Mouse (Mus musculus): Measurements from ENCODE around the gene Gm11437.

Gm11437 gene

DNA sequence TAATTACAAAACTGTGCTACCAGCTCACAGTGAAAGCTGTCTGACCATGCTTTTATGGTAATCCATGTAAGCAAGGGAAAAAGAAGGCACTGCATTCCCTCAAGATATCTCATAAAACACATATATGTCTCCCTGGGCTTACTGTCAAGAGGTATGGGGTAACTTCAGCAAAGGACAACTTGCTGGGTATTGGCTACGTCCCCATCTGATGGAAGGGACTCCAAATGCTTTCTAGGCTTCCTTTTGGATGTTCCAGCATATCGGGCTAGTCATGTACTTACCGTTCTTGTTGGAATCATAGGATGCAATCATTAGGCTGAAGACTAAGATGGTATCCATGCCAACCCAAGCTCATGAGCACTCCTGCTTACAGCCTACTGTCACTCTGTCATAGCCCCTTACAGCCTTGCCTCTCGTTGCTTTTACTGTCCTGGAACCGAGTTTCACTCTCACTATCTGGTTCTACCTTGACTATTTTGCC, at the start of gene Gm11437:
Gm11437 (minus strand) TSS at position 431 of the 481 bp plus-strand sequence.
- no peak for DNase-seq (ENCODE audit: low spot score in 2 of 2)

DNA sequence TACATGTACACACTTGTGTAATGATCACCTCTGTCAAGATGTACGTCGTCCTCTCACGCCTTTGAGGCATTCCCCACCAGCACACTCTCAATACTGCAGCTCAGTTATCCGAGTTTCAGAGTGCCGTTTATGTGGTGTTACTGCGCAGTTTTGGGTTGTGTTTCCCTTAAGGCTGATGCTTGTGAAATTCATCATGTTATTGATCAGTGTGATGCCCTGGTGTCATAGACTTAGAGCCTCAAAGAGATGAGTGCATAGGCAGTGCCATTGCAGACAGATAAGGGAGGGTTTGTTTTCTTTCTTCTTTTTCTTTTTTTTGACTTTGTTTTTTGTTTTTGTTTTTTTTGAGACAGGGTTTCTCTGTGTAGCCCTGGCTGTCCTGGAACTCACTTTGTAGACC, 43.6 kb upstream of the Gm11437 start:
- DNase-seq (ENCODE audit: low spot score in 2 of 2): no peak

DNA sequence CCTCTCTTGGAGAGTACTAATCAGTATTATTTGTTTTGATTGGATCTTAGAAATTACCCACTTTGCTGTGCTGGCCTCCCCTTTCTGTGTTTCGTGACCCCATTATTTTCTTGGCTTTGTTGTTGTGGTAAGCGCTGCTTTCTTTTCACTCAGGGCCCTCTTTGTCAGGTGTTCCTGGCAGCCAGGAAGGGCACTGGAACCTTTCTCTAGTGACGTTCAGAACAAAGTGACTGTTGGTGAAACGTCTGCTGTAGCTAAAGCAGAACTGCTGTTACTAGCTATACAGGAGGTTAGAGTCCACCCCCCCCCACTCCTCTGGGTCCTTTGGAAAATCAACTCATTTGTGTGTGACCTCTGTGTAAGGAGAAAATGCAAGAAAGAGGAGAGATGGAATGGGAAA, 38.5 kb upstream of the Gm11437 start:
- no peak for DNase-seq (ENCODE audit: low spot score in 2 of 2)

DNA sequence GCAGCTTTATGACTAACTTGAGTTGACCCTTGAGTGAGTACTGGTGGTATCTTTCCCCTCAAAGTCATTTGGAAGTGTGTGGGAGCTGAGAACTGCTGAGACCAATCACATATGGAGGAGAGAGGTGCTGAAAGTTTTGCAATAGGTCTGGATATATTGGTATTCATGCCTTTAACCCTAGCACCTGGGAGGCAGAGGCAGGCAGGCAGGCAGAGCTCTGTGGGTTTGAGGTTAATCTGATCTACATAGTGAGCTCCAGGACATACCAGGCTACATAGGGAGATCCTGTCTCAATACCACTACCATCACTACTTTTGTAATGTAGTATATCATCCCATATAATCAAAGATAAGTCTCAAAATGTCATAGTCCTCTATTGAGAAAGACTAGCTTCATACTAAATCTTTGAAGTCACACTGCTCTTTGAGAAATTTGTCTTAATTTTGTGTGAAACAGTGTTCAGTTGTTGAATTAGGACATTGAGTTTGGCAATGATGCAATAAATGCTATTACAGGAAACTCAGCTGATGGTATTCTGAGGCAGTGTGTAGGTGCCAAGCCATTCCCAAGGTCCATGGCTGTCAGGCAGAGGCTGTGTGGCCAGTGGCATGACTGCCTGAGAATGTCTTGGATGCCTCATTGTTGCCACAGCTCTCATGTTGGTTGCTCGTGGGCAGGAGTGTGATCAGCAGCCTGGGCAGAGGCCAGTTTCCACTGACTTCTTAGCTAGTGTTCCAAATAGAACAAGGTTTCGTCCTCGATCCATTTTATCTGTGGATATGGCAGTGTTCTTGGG, 30.5 kb upstream of the Gm11437 start:
- no peak for DNase-seq (ENCODE audit: low spot score in 2 of 2)

DNA sequence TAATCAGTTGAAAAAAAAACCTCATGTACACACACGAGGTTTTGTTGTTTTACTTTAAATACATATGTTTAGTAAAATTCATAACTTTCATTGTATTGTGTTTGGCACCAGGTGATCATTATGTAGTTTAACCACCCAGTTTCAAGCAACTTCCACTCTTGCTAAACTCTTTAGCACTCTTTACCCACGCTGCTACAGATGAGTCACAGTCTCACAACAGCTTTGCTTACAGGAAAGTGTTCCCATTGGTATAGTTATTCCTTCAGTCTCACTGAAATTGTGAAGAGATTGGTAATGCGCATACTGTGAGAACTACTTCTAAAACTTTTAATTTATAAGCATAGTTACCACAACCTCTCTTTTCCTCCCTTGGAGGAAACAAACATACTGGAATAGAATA, 27.5 kb upstream of the Gm11437 start:
- DNase-seq (ENCODE audit: low spot score in 2 of 2): no peak

DNA sequence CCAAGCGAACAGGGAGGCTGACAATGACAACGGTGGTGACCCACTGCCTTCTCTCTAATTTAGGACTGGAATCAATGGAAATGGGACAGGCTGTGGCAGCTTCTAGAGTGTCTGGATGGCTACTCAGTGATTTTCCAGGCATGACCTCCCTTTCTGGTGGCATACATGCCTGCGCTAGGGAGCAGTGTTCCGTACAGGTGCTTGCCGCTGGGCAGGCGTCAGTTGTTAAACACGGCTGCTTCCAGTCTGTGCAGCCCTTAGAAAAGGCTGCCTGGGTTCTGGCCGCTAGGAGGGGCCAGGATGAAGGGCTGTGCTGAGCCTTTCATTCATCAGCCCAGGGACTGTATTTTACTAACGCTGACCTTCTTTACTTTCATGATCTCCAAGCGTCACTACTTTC, 26.0 kb upstream of the Gm11437 start:
- DNase-seq (ENCODE audit: low spot score in 2 of 2): no peak

DNA sequence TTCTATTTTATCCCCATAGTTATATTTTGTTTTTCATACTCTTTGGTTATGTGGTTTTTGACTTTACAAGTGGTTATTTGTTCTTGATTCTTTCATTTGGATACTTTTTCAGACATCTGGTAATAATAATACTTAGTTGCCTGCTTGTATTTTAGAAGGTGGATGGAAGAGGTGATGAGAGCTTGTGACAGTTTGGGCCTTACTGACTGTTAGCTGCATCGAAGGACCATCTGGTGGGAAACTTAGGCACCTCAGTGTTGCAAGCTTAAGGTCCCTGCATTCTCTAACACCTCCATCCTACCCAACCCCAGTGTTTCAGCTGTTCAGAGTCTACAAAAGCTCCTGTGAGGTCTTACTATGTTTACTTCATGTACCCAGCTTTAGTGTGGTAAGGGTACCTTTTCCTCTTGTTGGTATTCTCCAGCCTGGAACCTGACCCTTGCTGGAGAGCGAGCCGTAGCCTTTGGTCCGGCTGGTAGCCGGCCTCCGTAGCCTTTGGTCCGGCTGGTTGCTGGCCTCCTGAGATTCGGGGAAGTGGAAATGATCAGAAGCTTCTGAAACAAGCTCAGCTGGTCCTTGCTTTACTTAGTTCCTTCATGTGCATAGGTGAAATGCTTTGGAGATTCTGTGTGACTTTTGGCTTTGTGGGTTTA, 23.4 kb upstream of the Gm11437 start:
- no peak for DNase-seq (ENCODE audit: low spot score in 2 of 2)

DNA sequence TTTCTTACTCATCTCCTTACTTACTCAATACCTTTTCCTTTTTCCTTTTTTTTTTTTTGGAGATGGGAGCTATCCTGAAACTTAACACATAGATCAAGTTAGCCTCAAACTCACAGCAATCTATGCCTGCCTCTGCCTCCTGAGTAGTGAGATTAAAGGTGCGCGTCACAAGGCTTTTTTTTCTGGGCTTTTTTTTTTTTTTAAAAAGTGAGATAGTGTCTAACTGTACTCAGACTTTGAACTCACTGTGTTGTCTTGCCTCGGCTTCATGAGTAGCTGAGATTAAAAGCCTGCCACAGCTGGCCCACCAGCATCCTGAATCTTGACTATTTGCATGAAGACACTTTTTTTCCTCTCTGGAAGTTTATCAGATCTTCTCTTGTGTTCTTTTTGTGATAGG, 21.3 kb upstream of the Gm11437 start:
- DNase-seq (ENCODE audit: low spot score in 2 of 2): no peak

DNA sequence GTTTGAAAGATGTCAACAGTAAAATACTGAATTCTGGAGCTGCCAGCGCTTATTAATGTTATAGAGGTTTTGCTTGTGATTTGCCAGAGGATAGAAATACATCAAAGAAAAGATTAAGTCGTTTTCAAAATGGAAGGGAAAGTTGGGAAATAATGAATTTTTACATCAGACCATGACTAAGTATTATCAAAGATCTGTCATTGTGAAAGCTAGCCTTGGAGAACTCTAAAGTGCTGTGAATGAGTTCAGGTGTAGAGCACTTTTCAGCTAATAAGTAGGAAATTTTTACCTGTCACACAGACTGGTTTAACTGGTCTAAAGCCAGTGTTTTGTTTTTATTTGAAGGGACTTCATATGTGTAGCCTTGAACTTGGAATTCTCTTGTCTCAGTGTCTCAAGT, 14.0 kb upstream of the Gm11437 start:
- DNase-seq (ENCODE audit: low spot score in 2 of 2): no peak

DNA sequence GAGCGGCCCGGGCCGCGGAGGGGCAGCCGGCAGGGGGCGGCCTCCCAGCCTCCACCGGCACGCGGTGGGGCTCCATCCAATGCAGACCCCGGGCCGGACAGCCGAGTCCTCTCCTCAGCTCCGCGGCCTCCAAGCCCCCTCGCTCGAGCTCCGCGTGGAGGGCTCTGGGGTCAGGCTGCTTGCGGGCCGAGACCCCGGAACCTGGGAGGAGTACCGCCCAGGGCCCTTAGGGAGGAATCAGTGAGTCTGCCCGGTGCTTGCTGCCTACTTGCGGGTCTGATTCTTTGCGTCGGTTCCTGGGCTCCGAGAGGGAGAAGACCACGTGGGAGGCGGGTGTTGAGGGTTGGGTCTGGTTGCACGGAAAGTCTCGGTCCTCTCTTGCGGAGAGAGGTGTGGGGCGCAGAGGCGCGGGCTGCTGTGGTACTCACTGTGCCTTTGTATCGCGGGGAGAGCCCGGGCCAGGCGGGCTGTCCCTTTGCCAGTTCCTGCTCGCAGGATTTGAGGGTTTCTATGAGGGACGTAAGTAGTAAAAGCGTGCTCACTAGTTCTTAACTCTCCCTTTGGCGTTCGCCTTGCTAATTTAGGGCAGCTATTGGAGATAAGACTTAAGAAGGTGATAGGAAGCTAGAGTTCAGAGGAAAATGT, 12.8 kb upstream of the Gm11437 start:
- peak; percentile 29 to 32 for DNase-seq (ENCODE audit: low spot score in 2 of 2)

DNA sequence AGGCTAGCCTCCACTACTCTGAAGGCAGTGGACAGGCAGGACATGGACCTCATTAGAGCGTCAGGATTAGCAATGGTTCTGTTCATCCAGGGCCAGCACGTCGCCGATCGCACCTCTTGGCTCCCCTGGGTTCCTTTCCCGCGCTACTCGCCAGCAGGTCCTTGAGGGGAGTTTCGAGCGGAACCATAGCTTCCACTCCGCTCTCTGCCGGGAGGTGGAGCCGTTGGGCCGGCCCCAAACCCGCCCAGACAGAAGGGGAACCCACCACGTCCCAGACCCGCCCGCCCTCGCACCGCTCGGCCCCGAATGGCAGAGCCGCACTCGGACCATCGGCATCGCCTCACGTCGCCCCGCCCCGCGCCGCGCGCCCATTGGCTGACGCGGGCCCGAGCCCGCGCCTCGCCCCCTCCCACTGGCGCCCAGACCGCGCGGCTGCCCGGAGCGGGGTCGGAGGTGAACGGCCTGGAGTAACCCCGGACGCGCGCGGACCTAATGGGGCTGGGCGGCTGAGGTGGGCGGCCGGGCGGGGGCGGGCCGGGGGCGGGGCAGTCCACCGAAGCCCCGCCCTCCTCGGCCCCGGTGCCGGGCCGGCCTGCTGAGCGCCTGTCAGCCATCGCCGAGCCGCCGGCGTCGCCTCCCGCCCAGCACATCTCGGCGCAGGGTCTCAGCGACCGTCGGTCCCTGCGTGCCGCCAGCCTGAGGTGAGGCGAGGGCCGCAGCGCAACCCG, 12.1 kb upstream of the Gm11437 start:
- peak; percentile 85 to 88 for DNase-seq (ENCODE audit: low spot score in 2 of 2)

DNA sequence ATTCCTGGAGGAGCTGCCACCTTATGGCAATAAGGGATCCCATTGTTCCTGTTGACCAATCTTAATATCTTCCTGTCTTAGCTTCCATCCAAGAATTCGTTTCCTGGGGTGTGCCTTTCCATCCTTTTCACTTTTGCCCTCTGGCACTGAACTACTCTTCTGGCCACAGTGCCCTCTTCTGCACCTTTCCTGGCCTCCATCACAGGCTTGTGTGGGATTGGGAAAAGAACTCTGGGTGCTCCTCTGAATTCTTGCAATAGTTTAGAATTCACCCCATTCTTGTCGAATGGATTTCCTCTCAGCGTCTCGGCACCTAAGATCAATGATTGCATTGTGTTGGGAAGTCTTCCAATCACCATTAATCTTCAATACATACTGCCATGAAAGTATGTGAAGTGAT, 11.3 kb upstream of the Gm11437 start:
- DNase-seq (ENCODE audit: low spot score in 2 of 2): no peak

DNA sequence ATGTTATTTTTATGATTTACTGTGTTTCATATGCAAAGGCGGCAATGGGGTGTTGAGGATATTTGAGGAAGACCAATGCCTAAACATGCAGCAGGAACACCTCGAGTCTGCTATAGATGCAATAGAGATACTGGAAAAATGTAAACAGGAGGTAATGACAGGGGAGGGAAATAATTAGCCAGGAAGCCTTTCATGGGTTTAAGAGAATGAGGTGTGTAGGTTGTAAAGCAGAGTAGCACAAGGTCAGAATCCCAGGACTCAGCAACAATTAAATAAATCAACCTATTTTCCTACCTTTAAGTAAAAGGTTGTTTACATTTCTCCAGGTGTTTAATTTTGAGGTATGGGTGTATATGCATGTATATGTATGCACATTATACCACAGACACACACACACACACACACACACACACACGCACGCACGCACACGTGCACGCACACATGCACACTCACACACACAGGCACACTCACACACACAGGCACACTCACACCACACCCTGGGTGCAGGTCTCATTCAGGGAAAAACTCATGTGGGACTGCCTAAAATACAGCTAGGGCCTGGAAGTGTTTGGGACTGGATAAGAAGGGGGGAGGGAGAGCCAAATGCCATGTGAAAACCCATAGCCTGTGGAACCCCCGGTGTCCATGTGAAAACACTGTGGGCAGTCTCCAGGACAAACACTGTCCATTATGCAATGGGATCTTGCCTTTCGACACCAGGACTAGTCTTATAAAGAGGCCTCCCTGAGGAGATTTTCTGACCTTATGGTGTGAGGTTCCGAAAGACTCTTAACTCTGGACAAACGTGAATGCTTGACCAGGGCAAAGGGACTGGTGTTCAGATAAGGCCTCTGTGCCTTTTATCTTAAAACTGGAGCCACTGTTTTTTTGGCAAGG, 5.5 kb upstream of the Gm11437 start:
- no peak for DNase-seq (ENCODE audit: low spot score in 2 of 2)

DNA sequence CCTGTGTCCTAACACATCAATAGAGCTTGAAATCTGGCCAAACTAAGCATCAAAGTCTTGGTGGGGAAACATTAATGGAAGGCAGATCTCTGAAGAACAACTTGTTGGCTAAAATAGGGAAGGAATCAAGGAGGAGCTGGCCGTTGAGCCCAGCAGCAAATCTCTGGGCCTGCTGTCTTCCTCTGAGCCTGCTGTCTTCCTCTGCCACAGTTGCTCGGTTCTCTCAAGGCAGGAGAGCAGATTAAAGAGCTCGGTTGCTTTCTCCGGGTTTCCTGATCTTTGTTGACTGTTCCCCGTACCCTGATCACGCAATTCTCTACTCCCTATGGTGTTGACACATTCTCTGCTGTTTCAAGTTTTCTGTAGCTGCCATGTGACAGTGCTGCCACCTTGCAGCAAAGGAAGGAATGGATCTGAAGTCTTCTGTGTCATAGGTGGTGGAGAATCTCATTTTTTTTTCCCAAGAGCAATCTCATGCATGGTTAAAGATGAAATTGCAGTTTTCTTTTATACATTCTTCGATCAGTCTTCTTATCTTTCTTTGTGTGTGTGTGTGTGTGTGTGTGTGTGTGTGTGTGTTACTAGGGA, 1.5 kb upstream of the Gm11437 start:
- DNase-seq (ENCODE audit: low spot score in 2 of 2): no peak

DNA sequence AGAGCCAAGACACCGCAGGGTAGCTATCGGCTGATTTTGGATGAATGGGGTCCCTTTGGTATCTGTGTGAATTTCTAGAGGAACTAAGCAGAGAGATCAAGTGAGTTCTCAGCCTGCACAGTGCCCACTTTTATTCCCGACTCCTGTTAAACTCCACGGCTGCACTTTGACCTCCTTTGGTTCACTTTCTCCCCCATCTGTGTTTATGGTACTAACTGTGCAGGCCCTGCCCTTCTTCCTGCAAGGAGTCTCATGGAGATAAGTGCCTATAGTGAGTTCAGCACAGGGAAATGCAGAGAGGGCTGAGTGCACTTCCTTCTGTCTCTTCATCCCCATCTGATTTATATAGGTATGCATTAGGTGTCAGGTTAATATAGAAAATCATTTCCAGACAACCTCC, 2.7 kb downstream of the Gm11437 start:
- no peak for DNase-seq (ENCODE audit: low spot score in 2 of 2)

DNA sequence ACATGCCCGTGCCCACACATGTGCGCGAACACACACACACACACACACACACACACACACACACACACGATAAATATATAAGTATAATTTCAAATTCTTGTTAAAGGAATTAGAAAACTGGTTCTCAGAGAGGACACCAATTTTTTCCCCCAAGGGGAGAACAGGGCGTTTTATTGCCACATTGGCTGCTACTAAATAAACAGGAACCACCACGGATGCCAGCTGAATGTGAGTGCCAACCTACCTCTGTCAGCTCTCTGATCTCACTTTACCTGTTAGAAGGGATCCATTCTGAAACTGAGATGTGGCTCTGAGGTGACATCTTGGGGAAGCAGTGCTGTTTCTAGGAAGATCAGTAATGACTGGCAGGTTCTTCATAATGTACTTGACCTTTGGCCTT, 3.2 kb downstream of the Gm11437 start:
- no peak for DNase-seq (ENCODE audit: low spot score in 2 of 2)

DNA sequence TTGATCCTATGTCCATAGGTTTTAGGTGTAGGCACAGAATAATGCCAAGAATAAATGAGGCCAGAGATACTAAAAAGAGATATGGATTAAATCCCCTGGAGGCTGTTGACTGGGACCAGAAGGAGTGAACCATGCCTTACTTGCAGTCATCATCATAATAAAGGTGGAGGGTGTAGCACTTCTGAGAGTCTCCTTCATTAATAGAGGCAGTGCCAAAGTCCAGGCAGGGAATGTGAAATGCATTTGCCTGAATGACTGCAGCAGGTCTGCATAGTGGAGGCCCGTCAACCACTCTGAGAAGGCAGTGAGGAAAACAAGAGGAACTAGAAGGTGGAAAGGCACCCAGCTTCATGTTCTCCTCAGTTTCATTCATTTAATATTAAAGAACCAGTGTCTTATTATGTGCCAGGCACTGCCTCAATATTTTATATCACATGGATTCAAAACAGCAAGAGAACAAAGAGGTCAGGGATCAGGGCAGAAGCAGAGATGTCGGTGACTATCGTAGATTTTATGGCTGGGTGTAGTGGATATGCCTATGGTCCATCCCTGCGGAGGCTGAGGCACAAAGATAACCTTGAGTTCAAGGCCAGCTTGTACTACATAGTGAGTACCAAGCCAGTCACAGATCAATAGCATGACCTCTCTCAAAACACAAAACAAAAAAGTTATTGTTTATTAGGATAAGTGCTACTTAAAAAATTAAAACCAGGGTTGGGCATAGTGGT, 10.6 kb downstream of the Gm11437 start:
- no peak for DNase-seq (ENCODE audit: low spot score in 2 of 2)

DNA sequence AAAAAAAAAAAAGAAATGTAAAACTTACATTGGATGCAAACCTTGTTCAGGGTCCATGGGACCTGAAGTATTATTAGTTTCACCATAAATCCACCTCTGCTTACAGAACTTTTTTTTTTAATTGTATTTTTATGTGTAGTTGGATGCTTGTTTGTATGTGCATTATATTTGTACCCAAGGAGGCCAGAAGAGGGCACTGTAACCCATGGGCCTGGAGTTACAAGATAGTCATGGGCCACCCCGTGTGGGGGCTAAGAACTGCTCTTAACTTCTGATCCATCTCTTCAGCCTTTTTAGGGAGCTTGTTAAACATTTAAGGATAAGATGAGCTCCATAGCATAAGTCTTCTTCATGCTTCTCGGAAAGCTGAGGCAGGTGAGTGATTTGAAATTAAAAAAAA, 16.4 kb downstream of the Gm11437 start:
- no peak for DNase-seq (ENCODE audit: low spot score in 2 of 2)

DNA sequence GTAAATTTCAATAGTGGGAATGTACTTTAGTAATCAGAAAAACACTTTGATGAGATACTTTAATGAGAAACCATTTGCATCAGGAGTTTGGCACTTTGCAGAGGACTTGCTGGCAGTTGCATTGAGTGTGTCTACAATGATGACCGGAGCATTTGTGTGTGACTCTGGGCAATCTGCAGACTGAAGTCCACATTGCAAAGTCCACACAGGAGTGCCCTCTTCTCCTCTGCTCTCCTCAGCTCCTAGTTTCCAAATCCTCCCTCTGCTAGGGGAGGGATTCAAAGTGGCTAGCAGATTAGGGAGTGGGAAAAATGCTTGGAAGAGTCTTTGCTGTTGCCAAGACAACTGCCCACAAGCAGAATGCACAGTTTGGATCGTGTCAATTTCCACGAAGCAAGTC, 21.2 kb downstream of the Gm11437 start:
- no peak for DNase-seq (ENCODE audit: low spot score in 2 of 2)

DNA sequence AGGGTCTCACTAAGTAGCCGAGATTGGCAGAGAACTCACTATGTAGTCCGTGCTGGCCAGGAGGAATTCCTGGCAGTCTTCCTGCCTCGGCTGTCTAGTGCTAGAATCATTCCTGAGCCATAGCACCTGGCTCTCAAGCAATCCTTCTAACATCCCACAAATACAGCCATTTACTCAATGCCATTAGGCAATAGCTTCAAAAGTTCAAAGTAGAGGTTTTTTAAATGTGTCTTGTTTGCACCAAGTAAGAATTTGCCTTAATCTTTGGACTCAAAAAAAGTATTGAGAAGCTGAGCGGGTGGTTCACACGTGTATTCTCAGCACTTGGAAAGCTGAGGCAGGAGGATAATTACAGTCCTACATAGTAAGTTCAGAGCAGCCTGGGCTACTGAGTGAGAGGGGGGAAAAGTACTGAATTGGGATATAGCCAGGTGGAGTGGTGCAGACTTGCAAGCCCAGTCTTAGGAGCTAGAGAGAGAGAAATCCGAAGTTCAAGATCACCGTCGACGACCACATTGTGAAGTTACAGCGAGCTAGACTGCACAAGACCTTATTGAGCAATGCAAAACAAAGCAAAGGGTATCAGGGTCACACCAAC, 22.0 kb downstream of the Gm11437 start:
- no peak for DNase-seq (ENCODE audit: low spot score in 2 of 2)

Data from spleen, postnatal 14 days (tissue).